Mouse (Mus musculus): ENCODE results near the gene Hist1h3d. TPM values are rescaled to one million over a fixed set of nuclear protein-coding genes. Genes with fewer than 3 reads are reported as not detected.
"Not testable (repeated sequence)": the region's sequence is repeated elsewhere in the genome, so short reads cannot be mapped to it uniquely, and the experiment has no call there.

Gene Hist1h3d
- total and polyA plus RNA-seq, 2 experiments from 2014 or later, result 0.57 to 73.0 TPM

GRCm38 (mm10) chr13:23574546-23575170 lies 905 bp upstream of the Hist1h3d start:
- H3K9me3 ChIP-seq (ENCODE audit: low read length); H3K9ac ChIP-seq; DNase-seq; H3K36me3 ChIP-seq (ENCODE audit: insufficient read depth); H3K27me3 ChIP-seq (ENCODE audit: insufficient read depth, low read length): not testable (repeated sequence)
- under 1% methylated on average over 5 of the region's 39 CpGs for WGBS
- Histone ChIP-seq H3K27ac (ENCODE audit: low read depth, low read length) (peak overlapping the region; percentile 78), H3K4me2 (ENCODE audit: low read depth) (peak overlapping the region; percentile 67), H3K4me1 (ENCODE audit: insufficient read depth) (peaks cover 27% of the 10 kb centered on the region), H3K4me3 (ENCODE audit: low read depth, low read length) (peak overlapping the region; percentile 38)
- ATAC-seq, result peak; percentile 3

GRCm38 (mm10) chr13:23575864-23576313 lies 326 bp downstream of the Hist1h3d start:
- H3K9me3 ChIP-seq (ENCODE audit: low read length); H3K27me3 ChIP-seq (ENCODE audit: insufficient read depth, low read length); ATAC-seq; H3K36me3 ChIP-seq (ENCODE audit: insufficient read depth); DNase-seq: not testable (repeated sequence)
- WGBS, result under 1% methylated on average over 11 of the region's 40 CpGs
- H3K4me1 ChIP-seq (ENCODE audit: insufficient read depth), result peaks cover 22% of the 10 kb centered on the region
- peak overlapping the region; percentile 38 for H3K4me3 ChIP-seq (ENCODE audit: low read depth, low read length)
- peak overlapping the region; percentile 75 for H3K27ac ChIP-seq (ENCODE audit: low read depth, low read length)
- H3K4me2 ChIP-seq (ENCODE audit: low read depth), result peak overlapping the region; percentile 67
- peak overlapping the region; percentile 50 for H3K9ac ChIP-seq

DNA sequence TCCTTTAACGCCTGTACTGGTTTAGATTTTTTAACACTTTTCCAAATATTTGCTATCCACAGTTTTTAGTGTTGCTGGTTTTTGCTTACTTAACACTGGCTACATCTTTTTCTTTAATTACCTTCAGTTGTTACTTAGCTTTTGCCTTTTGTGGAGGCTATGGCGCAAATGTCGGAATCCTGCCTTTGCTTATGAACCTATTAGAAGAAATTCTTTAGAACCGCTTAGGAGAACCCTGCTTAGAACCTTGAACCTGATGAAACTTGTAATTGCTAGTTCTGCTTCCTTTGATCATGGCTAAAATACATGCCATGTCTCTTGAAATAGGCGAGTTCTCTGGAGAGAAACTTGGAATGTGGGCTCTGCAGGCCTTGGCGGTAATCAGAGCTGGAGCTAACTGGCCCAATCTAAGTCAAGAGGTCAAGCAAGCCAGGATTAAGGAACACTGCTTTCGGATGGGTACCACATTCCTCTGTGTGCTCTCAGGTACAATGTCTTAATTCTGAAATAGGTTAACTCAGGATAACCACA lies 853 bp downstream of the Hist1h3d start:
- H3K9ac ChIP-seq, result peak overlapping the region; percentile 50
- H3K36me3 ChIP-seq (ENCODE audit: insufficient read depth), result no peaks in the 10 kb centered on the region
- peak overlapping the region; percentile 38 for H3K4me3 ChIP-seq (ENCODE audit: low read depth, low read length)
- no peak for ATAC-seq
- H3K4me2 ChIP-seq (ENCODE audit: low read depth), result peak overlapping the region; percentile 67
- no peak for DNase-seq
- TF ChIP-seq CTCF (IDR thresholded peaks at IDR 0.05; ENCODE audit: low read depth), result no peak
- H3K27ac ChIP-seq (ENCODE audit: low read depth, low read length), result no peak overlapping the region
- no peaks in the 10 kb centered on the region for H3K9me3 ChIP-seq (ENCODE audit: low read length)
- H3K27me3 ChIP-seq (ENCODE audit: insufficient read depth, low read length), result no peaks in the 10 kb centered on the region
- H3K4me1 ChIP-seq (ENCODE audit: insufficient read depth), result peaks cover 22% of the 10 kb centered on the region
- WGBS, result 5% methylated on average over 7 of the region's 7 CpGs

DNA sequence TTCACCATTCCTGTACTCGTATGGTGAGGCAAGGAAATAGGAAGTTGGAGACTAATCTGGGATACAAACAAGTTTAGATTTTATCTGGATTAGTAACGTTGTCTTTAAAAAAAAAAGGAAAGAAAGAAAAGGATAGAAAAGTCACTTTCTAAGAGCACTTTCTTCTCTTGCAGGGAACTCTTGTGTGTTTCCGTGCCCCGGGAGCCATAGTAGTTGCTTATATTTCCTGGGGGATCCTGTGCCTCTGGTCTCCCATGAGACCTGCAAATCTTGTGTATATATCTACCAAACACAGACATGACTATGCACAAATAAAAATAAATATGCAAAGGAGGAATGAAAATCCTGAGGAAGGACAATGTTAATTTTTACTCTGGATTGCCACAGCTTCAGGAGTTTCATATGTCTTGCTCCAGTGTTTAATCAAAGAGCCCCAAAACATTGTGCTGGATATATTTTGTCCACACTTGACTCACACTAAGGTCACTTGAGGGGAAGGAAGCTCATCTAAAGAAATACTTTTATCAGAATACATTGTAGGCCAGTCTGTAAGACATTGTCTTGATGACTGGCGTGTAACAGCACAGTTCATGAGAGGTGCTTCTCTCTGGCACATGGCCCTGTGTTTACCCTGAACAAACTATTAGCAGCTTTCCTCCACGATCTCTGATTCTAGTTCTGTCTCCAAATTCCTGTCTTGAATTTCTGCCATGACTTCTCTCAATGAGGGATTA lies 1.5 kb downstream of the Hist1h3d start:
- H3K27ac ChIP-seq (ENCODE audit: low read depth, low read length), result no peak overlapping the region
- no peaks in the 10 kb centered on the region for H3K27me3 ChIP-seq (ENCODE audit: insufficient read depth, low read length)
- H3K36me3 ChIP-seq (ENCODE audit: insufficient read depth), result no peaks in the 10 kb centered on the region
- H3K4me1 ChIP-seq (ENCODE audit: insufficient read depth), result peaks cover 24% of the 10 kb centered on the region
- peak overlapping the region; percentile 50; the same call in 1 of the 2 replicates for H3K9ac ChIP-seq
- peak overlapping the region; percentile 67 for H3K4me2 ChIP-seq (ENCODE audit: low read depth)
- peak overlapping the region; percentile 38; the same call in 1 of the 2 replicates for H3K4me3 ChIP-seq (ENCODE audit: low read depth, low read length)
- H3K9me3 ChIP-seq (ENCODE audit: low read length), result no peaks in the 10 kb centered on the region
- ATAC-seq, result no peak
- TF ChIP-seq CTCF (IDR thresholded peaks at IDR 0.05; ENCODE audit: low read depth), result no peak
- DNase-seq, result no peak
- WGBS, result 32% methylated on average over 6 of the region's 6 CpGs

- Histone ChIP-seq H3K9ac (no peak overlapping the region), H3K36me3 (ENCODE audit: insufficient read depth) (no peaks in the 10 kb centered on the region), H3K9me3 (ENCODE audit: low read length) (no peaks in the 10 kb centered on the region), H3K4me3 (ENCODE audit: low read depth, low read length) (no peak overlapping the region), H3K4me1 (ENCODE audit: insufficient read depth) (peaks cover 17% of the 10 kb centered on the region; the same call in 1 of the 2 replicates), H3K4me2 (ENCODE audit: low read depth) (no peak overlapping the region), H3K27me3 (ENCODE audit: insufficient read depth, low read length) (no peaks in the 10 kb centered on the region), H3K27ac (ENCODE audit: low read depth, low read length) (no peak overlapping the region)
- ATAC-seq, result no peak
- no peak for TF ChIP-seq CTCF (IDR thresholded peaks at IDR 0.05; ENCODE audit: low read depth)
- no peak for DNase-seq
- WGBS, result 83% methylated on average over 1 of the region's 1 CpGs
These were observed 2.3 kb downstream of the Hist1h3d start for GRCm38 (mm10) chr13:23577835-23578234.

GRCm38 (mm10) chr13:23581408-23582218 lies 6.0 kb downstream of the Hist1h3d start, which contains the start of gene Hist1h4d:
TSS of gene Hist1h4d (plus strand) at chr13:23581598.
- Histone ChIP-seq H3K27ac (ENCODE audit: low read depth, low read length) (peak within 1 kb of the TSS; percentile 74), H3K4me1 (ENCODE audit: insufficient read depth) (peaks cover 13% of the 10 kb centered on the region; the same call in 1 of the 2 replicates), H3K9ac (peak within 1 kb of the TSS; percentile 60), H3K36me3 (ENCODE audit: insufficient read depth) (no peaks in the 10 kb centered on the region), H3K4me2 (ENCODE audit: low read depth) (peak within 1 kb of the TSS; percentile 82), H3K9me3 (ENCODE audit: low read length) (no peaks in the 10 kb centered on the region), H3K27me3 (ENCODE audit: insufficient read depth, low read length) (no peaks in the 10 kb centered on the region), H3K4me3 (ENCODE audit: low read depth, low read length) (peak within 1 kb of the TSS; percentile 54)
- WGBS, result under 1% methylated on average over 43 of the region's 43 CpGs
- ATAC-seq (peak; percentile 88), DNase-seq (peak; percentile 98)
- TF ChIP-seq CTCF (IDR thresholded peaks at IDR 0.05; ENCODE audit: low read depth), result no peak

All from forebrain, postnatal 0 days (tissue).